Mouse (Mus musculus) C2C12 (cell line): ENCODE measurements around the gene Duxbl1.
"Not testable (repeated sequence)": the region's sequence is repeated elsewhere in the genome, so short reads cannot be mapped to it uniquely, and the experiment has no call there.

Experiments used
- MAX ChIP-seq: IDR thresholded peaks from one replicate; pipeline ENCODE4 v1.6.1; 2011; ENCODE audit warnings: mild to moderate bottlenecking, control low read depth
- USF1 ChIP-seq: IDR thresholded peaks from one replicate; pipeline ENCODE4 v1.6.1; 2011; ENCODE audit warnings: low read depth, mild to moderate bottlenecking, control low read depth, moderate library complexity

DNA sequence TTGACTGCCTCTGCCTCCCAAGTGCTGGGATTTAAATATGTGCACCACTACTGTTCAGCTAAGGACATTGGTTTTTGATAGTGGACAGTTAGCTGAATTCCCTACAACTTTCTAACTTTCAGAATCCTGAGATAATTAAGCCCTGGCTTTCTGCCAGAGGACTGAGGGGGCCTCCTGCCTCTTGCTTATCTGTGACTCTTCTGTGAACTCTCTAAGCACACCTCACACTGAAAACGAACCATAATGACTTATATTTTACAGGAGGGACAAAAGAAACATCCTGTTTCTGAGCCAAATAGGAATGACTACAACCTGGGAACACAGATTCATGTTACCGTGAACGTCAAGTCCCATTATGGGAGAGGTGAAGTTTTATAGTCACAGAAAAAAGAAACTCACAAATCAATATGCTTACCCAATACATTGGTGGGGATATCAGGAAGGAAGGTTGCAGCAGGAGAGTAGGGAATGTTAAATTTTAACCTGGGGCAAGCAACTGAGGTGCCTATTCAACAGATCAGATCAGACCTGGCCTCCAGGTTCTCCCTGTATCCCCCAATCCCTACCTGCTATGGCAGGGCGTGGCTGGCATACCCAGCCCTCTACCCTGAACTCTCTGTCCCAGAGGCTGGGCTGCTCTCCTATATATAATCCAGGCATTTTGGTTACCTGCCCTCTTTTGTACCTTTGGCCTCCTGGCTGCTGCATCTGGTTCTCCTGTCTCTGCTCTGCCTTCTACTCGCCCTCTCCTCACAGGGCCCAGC is 41.3 kb upstream of the Duxbl1 start:
- not testable (repeated sequence) for TF ChIP-seq MAX, USF1
